Mouse (Mus musculus) CD4-positive helper T cell, adult 2 months (primary cell): ENCODE measurements around the gene Dennd5b.
"Not testable (repeated sequence)": the region's sequence is repeated elsewhere in the genome, so short reads cannot be mapped to it uniquely, and the experiment has no call there.

Experiments
- DNase-seq: peaks from one replicate; pipeline ENCODE4 v3.0.0-alpha.2; 2012; ENCODE audit warnings: low read depth, missing footprints, low spot score

Gene Dennd5b

GRCm38 (mm10) chr6:149101076-149101942 lies at the start of gene Dennd5b:
Dennd5b (minus strand) TSS chr6:149101680.
- DNase-seq, result peak; percentile 17

DNA sequence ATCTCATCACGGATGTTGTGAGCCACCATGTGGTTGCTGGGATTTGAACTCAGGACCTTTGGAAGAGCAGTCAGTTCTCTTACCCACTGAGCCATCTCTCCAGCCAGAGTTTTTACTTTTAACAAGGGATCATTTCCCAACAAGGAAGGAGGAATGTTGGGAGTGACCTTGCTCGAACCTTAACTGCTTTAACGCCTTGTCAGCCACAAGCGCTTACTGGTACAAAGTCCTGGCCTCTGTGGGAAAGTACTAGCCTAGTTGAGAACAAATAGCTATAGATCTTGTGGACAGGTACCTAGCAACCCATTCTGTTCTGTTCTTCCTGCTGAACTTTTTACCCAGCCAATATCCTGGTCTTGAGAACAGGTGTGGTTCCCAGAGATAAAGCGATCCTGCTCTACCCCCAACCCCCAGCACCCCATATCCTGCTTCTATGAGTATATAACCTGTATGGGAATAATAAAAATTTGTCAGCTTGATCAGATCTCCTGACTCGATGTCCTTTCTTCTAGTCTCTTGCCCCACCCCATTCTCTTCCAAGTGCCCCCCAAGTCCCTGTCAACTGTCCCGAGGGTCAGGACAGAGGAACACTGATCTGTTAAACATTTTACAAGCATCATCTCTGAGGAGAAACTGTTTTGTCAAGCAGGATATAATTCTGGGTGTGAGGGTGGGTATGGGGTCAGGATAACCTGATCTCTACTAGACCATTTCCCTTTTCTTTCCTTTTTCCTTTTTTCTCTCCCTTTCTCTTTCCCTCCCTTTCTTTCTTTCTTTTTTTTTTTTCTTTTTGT lies 47.2 kb upstream of the Dennd5b start:
- no peak for DNase-seq

GRCm38 (mm10) chr6:149145143-149145542 lies 43.7 kb upstream of the Dennd5b start:
- no peak for DNase-seq

GRCm38 (mm10) chr6:149141393-149142173 lies 40.1 kb upstream of the Dennd5b start:
- DNase-seq, result peak; percentile 90

GRCm38 (mm10) chr6:149139471-149139870 lies 38.0 kb upstream of the Dennd5b start, which contains the start of gene Etfbkmt:
Etfbkmt (plus strand) TSS chr6:149139849.
- DNase-seq, result no peak

- DNase-seq, result no peak
Measured at GRCm38 (mm10) chr6:149139011-149139410, 37.5 kb upstream of the Dennd5b start.

DNA sequence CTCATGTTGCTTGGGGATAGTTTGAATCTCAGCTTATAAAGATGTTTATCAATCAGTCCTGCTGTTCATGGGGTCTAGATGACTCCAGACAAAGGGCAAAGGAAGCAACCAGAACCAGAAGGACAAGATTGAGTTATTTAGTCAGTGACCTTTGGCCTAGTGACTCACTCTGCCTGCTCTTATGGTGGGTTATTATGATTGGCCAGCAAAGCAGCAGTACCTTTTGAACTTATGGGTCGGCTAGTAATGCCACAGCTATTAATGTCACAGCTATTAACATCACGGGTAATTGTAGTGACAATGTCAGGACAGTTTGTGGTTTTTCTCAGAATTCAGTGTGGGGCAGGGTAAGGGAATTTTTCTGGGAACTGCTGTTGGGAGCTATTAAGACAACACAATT lies 36.5 kb upstream of the Dennd5b start:
- DNase-seq, result no peak

- no peak for DNase-seq
Measured at GRCm38 (mm10) chr6:149135631-149136030, 34.2 kb upstream of the Dennd5b start.

GRCm38 (mm10) chr6:149134391-149135150 lies 33.1 kb upstream of the Dennd5b start:
- no peak for DNase-seq

- DNase-seq, result peak; percentile 79
Measured at GRCm38 (mm10) chr6:149132311-149133077, 31.0 kb upstream of the Dennd5b start.

- no peak for DNase-seq
Measured at GRCm38 (mm10) chr6:149131111-149131510, 29.6 kb upstream of the Dennd5b start.

- DNase-seq, result not testable (repeated sequence)
Measured at GRCm38 (mm10) chr6:149129870-149130269, 28.4 kb upstream of the Dennd5b start, which contains the start of gene Gm10203. Gm10203 (plus strand) TSS chr6:149130170.

DNA sequence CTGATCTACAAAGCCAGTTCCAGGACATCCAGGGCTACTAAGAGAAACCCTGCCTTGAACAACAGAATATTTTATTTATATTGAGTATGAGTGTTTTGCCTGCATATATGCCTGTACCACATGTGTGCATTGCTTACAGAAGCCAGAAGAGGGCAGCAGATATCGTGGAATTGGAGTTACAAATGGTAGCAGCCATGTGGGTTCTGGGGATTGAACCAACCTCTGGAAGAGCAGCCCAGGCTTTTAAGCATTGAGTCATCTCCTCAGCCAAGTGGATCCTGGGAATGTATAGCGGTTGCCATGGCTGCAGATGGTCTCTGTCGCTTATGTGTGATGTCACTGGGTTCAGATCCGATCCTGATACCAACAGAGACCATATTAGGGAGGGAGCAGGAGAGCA lies 25.2 kb upstream of the Dennd5b start:
- DNase-seq, result peak; percentile 50

GRCm38 (mm10) chr6:149123042-149123441 lies 21.6 kb upstream of the Dennd5b start:
- no peak for DNase-seq

DNA sequence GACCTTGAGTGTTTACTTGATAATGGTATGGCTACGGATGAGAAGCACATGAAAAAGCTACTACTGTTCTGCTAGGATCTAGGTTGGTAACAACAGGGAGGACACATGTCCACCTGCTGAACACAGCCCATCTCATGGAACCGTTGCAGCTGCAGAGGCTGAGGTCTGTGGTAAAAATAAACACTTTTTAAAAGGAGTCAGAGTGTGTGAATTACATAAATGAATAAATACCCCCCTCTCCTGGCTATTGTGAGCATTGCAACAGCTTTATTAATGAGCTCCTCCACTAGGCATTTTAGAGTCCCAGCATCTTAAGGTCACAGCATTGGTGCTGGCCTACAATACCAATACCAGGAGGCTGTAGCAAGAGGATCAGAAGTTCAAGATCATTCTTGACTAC lies 18.4 kb upstream of the Dennd5b start:
- peak; percentile 49 for DNase-seq

GRCm38 (mm10) chr6:149118935-149119334 lies 17.5 kb upstream of the Dennd5b start:
- no peak for DNase-seq

DNA sequence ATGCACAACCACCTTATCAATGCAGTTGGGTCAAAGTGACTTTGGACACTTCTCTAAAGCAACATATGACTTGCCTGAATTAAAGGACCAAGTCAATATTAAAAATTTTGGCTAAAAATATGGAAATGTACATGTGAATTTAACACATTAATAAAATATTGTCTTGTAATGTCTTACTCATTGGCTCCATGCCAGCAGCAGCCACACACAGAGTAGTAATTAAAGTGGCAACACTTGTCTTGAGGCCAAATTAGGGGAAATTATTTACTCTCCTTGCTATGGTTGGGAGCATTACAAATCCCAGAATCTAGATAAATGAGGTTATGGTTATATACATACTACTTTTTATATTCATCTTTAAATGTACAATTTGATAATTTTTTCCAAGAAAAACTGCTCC lies 15.5 kb upstream of the Dennd5b start:
- DNase-seq, result no peak

DNA sequence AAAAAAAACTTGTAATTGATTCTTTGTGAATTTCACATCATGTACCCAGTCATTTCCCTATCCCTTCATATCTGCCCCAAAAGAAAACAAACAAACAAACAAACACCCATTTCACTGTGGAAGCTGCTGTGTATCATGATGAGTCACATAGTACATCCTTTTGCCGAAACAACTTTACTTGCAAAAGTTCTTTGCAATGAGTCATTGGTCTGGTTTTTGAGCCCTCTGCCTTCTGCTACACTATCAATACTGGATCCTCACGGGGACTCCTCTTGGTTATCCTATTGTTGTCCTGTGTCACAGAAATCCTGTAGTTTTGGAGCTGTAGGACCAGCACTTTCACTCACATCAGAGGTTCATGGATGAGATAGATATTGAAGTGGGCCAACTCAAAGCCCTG lies 7.4 kb upstream of the Dennd5b start:
- DNase-seq, result no peak

DNA sequence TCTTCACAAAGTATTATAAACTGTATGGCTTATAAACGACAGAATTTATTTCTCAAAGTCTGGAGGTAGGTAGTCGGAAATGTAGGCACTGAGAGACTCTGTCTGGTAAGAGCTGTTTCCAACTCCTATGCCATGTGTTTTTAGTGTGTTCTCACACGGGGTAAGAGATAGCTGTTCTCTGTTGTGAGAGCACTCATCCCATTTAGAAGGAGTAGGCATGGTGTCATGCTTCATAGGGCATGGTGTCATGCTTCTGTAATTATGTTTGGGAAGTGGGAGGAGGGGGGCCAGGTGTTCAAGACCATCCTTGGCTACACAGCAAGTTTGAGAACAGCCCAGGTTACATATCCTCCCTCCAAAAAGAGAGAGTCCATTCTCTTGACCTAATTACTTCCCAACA lies 6.1 kb upstream of the Dennd5b start:
- no peak for DNase-seq

DNA sequence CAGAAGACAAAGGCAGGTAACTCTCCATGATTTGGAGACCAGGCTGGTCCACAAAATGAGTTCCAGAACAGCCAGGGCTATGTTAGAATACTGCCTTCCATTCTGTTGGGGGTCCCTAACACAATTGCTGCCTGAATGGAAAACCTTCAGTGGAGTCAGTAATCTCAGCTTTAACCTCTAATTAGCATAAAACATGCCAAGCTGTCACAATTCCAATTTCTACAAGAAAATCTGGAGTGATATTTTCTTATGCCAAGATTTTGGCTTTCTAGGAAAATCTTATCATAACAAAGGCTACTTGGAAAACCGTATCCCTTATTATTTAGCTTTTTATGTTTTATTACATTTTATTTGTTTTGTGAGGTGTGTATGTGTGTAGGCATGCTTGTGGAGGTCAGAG lies 2.0 kb upstream of the Dennd5b start:
- DNase-seq, result no peak
